Mouse (Mus musculus): ENCODE measurements around the gene Gpbar1.

GRCm38 (mm10) chr1:74314796-74315195 lies 36.4 kb downstream of the Gpbar1 start:
- no peak for TF ChIP-seq HCFC1 (IDR thresholded peaks at IDR 0.05; ENCODE audit: borderline replicate concordance, insufficient read depth, low read length)
- TF ChIP-seq ZNF384 (IDR thresholded peaks at IDR 0.05; ENCODE audit: low read depth, low read length) = no peak
- no peak for TF ChIP-seq MAFK (IDR thresholded peaks at IDR 0.05; ENCODE audit: insufficient read depth, low read depth, low read length)
- no peak for TF ChIP-seq CHD2 (IDR thresholded peaks at IDR 0.05; ENCODE audit: low read depth, low read length)

All from ES-E14 (cell line).